Mouse (Mus musculus) cerebral cortex, adult 2 months (tissue): ENCODE results near the gene Gmds.

Experiments used
- WGBS: fragments of 180-500 bp; shearing (Covaris S2); methylation state at CpG from one replicate; pipeline ENCODE4 v1.1.7; 2018; 5-methylcytosine and 5-hydroxymethylcytosine counted together

Gmds gene

DNA sequence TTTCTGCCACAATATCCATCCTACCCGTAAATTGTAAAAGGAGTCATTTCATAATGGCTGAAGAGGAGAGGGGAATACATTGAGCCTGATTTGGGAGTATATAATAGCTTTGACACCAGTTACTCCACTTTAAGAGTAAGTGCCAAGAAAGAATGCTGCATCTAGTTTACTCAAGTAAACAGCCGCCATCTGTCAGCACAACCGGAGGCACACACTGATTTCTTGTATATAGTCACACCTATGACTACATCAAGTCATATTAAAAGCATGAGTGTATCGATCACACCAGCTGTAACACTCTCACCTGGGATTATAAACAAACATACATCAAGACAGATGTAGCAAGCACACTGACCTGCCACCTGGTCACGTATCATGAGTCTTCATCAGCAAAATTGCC lies 473.8 kb downstream of the Gmds start:
- 81% methylated on average over 5 of the region's 5 CpGs for WGBS

DNA sequence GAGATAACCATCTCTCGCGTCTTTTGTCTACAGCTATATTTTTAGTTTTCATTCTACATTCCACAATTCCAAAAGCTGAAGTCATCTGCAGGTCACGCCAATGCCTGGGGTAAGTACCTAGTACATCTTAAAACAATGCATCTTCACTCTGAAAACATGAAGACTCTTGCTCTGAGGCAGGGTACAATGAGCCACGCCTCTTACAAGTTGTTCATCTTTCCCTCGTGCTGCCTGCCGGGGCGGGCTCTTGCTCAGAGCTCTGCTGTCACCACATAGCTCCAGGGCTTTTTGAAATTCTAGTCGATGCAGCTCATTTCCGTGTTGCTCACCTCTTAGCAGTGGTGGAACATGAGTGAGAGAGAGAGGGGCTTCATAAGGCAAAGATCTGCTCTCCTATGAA lies 475.1 kb downstream of the Gmds start:
- WGBS: 84% methylated on average over 9 of the region's 9 CpGs

DNA sequence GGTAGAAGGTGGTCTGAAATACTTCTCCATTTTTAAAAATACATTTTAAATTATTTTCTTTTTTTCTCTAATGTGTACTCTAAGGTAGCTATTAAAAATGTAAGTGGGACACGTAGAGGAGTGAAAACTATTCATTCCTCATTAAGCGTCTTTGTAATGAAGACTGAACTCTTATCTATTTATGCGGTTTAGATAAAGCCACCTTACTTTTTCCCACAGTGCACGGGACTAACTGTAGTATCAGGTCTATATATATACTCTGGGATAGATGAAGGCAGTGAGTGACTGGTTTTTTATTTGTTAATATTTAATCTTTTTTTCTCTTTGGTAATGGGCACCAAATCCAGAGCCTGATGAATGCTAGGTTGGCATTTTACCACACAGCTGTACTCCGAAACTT lies 478.3 kb downstream of the Gmds start:
- 96% methylated on average over 5 of the region's 5 CpGs for WGBS

DNA sequence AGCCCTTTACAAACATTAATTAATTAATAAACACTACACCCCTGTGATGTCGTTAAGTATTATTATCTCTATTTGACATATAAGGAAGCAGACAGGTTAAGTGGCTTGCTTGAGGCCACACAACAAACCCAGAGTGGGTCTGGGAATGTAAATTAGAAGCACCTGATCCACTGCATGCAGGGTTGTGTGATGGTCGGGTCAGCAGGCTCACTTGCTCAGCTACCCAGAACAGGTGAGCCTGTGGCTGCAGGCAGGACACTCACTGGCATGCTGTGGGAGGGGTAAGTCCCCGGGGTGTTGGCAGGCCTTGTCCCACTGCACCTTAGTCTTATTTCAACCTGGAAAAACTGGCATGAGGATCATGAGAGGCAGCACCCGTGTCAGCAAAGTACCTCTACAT lies 484.5 kb downstream of the Gmds start:
- 88% methylated on average over 4 of the region's 4 CpGs for WGBS

DNA sequence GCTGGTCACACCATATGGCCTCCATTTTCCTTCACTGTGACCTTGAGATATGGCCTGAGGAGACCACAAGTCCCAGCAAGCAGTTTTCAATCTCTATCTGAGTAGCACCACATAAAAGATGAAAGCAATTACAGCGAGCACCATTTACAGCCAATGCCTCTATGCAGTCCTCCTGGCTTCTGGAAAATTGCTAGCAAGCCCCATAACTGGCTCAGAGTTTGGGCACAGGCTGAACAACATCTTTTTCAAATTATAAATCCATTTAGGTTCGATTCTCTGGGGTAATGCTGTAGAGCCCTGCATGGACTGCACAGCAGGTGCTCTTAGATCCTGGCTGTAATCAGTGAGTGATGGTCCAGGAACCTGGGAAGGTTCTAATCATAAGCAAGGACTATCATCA lies 485.0 kb downstream of the Gmds start:
- WGBS: 58% methylated on average over 2 of the region's 2 CpGs

DNA sequence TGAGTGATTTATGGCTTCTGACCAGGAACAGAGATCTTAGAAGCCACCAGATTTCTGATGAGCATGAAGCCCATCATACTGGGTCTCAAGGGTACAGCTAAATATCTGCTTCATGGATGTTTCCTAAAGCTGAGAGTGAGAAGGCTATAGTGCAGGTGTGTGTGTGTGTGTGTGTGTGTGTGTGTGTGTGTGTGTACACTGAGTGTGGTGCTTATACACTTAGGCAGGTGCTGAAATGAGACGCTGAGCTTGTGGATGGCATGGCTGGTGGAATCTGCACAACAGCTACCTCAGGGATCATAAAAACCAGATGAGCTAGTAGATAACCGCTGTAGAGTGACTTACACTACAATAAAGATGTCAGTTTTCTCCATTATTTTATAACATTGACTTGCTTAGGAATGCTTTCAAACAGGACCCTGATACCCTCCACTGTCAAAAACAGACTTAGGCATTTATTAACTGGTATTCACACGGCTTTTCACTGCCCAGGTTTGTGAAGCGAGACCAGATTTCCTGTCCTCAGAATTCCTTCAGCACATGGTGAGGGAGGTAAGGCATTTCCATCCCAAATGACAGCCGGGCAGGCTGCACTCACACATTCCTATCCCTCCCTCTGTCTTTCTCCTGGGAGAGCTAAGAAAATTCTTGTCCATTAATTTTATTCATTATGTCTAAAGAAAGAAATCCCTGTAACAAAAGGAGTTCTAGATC lies 489.1 kb downstream of the Gmds start:
- WGBS: 81% methylated on average over 5 of the region's 5 CpGs

DNA sequence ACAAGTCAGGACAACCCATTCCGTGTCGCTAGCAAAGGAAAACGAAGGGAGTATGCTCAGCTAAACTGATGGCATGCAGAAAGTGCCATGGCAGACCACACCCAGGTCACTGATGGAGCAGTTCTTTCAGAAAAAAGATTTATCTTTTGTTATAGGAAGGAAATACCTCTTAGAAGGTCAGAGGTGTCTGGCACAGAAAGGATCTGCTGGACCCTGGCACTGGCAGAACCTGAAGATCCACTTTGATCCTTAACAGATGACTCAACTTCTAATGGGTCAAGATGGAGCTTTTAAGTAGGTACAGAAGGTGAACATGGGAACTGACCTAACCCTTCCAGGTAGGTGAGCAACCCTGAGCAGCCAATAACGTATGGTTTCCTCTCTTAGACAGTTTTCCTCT lies 502.7 kb downstream of the Gmds start:
- 90% methylated on average over 4 of the region's 4 CpGs for WGBS

DNA sequence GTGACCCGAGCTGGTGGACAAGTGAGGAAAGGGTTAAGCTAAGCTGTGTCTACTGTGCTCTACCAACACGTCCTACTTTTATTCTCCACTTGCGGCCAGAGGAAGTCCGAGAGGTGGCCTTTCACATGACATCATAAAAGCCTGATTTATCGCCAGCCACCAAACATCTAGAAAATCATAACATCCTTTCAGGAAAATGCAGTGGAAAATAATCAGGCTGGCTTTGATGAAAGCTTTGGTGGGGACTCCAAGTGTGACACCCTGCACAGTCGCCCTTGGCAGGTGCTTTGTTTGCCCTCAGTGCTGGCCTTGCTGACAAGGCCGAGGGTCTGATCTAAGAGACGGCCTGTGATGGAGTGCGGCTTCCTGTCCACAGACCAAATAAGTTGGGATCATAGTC lies 508.2 kb downstream of the Gmds start:
- WGBS: 66% methylated on average over 9 of the region's 9 CpGs

DNA sequence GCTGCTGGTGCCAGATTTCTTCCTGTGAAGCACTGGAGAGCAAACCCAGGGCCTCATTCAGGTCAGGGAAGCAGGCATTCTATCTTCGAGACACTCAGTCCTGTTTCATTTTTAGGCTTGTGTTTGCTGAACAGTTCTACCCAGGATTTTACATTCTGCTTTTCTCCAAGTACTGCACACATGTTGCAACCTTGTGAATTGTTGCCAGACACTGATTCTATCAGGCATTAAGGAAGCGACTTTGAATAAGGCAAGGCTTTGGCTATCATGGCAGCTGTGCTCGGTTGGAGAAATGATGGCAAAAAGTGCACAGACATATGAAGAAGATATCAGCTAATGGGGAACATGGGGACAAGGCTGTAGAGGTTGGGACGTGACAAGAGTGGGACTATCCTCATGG lies 510.1 kb downstream of the Gmds start:
- WGBS: 81% methylated on average over 4 of the region's 4 CpGs

DNA sequence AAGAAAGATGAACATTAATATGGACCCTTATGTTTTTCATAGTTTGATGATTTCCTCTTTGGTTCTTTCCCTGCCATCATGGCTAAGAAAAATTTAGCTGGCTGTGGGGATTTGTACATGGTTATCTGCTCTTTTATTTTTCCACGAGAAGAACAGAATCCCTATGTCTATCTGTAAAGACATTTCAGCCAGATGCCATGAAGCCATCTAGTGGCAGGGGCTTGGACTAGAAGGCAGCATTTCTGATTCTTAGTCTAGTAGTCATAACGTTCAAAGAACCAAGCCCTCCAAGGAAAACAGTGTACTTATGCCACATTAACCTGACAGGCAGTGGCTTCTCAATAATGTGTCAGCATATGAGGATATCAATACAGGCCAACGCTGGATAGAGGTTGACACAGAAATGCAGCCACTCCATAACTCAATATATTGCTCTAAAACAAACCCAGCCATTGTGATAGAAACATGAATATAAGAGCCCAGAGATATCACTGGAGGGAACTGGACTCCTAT lies 510.7 kb downstream of the Gmds start:
- 62% methylated on average over 3 of the region's 3 CpGs for WGBS

DNA sequence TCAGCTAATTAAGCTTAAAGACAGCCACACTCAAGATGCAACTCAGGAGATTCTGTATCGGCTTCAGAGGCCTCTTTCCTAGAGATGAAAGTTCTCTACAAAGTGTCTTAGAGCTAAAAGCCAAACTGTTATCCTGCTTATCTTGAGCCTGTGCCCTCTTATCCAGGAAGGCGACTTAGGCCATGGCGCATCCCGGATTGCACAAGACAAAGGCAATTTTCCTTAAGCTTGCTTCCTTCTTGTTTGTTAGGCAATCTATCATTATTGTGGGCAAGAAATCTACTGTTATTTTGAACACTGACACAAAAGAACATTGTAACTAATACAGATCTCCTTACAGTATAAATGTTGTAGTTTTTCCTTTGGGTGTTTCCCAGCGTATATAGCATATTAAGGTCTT lies 511.4 kb downstream of the Gmds start:
- 80% methylated on average over 5 of the region's 5 CpGs for WGBS

DNA sequence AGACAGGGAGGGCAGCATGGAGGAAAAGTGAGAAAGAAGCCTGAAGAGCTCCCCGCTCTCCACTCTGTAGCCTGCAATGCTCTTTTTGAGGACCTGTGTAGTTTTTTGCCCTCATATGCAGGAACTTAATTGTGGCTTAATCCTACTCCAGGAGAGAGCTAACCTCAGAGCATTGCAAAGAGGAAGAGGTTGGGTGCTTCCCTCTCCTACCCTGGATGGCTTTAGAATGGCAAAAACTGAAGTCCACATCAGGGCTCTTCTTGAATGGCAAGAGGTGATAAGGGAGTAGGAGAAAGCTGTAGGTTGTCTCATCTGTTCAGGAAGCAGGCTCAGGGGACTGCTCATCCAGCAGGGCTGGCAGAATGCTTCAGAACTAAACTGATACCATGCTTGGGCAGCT lies 513.4 kb downstream of the Gmds start:
- 92% methylated on average over 1 of the region's 1 CpGs for WGBS

DNA sequence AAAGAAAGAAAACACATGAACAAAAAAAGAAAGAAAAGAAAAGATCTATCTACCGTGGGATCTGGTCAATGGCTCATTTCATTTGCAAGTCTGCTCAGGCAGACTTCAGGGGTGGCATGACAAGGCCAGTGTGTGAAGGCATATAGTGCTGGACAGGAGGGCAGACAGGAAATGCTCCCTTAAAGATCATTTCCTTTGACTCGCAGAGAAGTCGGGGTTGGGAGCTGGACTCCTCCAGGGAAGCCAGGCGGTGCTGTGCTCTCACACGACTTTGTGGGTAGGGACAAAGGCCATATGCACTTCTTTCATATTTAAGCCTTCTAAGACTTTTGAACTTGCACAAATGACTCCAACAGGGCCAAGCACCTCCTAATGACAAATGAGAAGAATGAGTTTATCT lies 515.2 kb downstream of the Gmds start:
- 70% methylated on average over 5 of the region's 5 CpGs for WGBS

DNA sequence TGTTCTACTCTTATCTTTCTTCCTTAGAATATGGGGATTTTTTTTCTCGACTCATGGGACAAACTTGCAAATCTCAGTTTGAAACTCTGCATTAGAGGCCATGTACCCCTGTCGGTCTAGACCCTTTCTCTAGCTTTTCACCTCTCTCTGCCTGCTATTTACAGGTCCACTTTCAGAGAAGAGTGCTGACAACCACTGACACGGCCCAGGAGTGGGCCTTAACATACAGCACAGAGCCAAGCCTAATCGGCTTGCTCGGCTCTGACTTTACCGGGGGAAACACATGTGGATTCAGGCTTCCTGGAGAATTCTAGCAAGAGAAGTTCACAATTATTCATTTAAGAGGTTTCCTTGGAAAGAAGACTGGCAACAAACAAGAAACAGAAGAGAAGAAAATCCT lies 517.5 kb downstream of the Gmds start:
- 59% methylated on average over 6 of the region's 6 CpGs for WGBS

DNA sequence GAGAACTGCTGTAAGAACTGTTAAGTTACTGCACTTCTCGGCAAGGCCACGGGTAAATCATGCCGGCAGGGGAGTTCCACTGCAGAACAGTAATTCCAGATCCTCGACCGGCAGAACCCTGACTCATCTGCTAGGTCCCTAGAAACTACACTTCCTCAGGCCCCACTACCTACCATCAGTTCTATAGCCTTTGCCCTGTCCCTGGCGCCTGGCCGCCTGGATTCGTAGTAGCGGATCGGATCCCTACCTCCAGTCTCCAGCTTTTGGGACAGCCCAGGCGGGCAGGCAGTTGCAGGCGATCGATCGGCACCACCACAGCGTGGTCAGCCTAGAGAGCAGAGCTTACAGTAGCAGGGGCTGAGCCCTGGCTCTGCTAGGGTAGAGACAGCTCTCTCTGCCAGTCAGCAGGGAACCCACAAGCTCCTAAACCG lies 517.9 kb downstream of the Gmds start:
- 31% methylated on average over 16 of the region's 16 CpGs for WGBS

DNA sequence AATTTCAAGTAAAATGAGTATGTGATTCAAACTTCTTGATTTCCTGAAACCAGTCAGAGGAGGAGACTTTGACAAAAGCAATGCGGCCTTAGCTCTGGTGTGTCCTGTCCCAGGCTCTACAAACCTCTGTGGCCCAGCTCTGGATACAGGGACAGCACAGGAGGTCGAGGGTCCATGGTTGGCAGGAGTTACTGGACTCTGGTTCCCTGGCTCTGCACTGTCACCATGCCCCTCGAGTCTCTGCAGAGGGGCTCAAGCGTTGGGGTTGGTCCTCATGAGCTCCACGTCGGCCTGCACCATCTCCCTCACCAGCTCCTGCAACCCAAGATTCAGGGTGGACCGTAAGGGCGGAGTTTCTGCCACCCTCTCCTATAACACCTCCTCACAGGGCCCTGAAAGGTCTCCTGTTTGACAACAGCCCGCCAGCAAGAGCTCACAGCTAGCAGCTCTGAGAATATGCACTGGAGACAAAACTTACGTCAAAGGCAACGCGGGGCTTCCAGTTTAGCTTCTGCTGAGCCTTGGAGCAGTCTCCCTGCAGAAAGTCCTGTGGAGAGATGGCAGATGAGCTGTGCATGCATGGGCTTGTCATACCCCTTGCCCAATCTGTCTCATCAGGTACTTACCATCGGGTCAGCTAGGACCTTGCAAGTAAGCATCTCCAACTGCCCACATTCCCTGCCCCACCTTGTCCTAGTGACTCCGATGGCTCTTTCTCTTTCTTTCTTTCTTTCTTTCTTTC lies 518.7 kb downstream of the Gmds start:
- WGBS: 64% methylated on average over 14 of the region's 14 CpGs

DNA sequence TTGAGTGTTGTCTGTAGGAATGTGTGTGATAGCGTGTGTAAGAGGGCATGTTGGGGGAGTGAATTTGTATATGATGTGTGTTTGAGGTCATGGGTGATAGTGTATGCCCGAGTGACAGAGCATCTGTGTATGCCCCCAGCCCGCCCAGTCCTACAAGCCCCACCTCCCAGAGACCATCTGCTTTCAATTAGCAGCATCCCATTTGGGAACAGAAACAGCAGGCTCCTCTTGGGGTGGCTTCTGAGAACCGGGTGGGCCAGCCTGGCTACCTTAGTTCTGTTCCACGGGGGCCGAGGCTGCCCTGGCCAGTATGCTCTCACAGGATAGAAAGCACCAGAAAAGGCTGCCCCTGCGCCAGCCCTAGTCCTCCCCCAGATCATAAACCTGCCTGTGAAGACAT lies 520.2 kb downstream of the Gmds start:
- 71% methylated on average over 7 of the region's 7 CpGs for WGBS

DNA sequence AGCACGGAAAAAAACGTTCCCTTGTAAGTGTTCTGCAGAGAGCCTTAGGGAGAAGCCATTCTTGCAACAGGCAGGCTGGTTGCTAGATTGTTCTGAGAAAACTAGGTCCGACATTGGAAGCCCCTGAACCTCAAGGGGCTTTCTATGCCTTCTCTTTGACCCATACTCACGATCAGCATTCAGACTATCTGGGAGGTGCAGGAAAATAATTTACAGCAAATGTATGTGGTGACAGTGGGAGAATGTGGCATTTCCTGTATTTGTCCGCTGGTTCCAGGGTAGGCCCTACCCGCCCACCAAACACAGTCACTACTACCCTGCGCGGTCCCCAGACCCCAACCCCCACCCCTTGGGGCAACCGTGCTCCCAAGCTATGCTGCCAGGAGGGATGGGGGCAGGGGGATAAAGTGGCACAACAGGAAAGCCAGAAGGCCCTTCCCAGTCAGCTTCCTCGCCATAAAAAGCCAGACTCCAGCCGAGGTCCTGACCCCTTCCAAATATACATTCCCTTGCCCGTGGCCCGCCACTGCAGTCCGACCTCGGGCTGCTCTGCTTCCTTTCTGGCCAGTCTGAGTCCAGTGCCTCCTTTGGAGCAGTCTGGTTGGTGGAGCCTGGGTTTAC lies 523.0 kb downstream of the Gmds start:
- 67% methylated on average over 15 of the region's 15 CpGs for WGBS

DNA sequence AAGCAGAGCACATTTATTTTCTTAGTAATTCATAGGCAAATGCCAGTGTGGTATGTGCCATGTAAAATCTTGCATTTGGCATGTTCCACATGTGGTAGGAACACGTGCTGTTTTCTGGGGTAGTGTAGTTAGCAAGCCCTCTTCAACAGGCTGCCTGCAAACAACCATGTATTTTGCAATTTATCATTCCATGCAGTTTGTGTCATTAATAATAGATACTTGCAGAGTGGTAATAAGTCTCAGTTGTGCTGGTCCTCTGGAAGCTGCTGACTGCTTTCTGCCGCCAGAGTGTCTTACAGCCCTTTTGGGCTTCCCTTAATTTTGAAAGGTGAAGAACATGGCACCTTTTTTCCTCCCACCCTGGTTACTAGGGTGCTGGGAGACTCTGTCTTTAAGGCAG lies 525.8 kb downstream of the Gmds start:
- 82% methylated on average over 2 of the region's 2 CpGs for WGBS

DNA sequence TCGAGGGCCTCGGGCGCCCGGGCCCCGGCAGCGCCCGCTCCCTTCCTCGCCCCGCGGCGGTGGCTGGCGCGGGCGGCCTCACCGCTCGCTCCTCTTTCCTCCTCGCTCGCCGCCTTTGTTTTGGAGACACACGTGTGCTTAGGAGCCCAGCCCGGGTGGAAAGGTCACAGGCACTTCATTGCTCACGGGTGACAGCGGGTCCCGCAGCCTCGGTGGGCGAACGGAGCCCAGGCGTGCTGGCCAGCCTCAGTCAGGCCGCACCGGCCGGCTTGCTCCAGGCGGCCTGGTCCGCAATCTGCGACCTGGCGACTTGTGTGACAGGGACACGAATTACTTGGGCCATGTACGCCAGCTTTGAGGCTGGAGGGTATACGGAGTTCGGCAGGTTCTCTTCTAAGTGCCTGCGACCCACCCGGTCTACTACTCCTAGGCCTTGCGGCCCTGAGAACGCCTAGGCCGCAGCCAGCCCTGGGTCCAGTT lies 527.0 kb downstream of the Gmds start:
- whole genome bisulfite sequencing: 49% methylated on average over 44 of the region's 44 CpGs

DNA sequence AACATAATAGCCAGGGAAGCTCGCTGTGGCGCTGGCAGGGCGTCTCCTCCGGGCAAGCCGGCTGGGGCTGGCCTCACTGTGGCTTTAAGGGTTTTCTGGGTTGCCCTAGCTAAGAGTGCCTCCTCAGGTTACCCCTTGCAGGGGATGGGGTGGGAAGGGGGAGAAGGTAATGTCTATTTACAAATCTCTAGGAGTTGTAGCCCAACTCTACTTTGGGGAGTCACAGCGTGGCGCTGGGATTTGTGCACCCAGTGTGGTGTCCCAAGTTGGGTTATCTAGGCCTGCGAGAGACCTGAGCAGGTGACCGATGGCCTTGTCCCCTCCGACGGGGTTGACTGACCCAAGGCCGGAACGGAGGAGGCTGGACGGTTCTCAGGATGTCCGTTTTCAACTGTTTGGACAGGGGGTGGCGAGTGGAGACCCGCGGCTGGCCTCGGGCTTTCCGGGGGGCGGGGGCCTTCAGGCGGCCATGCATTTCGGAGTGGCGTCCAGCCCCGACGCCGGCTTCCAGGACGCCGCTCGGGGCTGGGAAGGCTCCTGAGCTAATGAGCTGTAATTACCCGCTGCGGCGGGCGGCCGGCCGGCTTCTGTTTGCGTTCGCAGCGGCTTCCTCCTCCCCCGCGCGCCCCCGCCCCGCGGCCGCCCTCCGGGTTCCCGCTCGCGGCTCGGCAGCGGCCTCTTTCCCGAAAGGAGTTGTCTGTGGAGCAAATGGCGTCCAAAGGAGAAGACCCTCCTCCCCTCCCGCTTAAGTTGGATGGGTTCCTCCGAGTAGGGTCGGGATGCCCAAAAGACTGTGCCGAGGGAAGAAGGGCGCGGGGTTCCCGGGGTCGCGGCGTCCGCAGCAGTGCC lies 527.6 kb downstream of the Gmds start:
- 4% methylated on average over 64 of the region's 65 CpGs for WGBS

DNA sequence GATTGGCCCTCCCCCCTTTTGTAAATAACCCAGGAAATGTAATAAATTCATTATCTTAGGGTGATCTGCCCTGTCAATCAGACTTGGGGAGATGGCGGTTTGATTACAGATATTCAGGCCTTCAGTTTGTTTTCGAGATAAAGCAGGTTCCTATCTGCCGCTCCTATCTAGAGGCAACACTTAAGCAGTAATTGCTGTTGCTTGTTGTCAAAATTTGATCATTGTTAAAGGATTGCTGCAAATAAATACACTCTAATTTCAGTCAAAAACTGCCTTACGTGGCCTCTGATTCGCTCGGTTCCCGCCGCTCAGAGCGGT lies 528.2 kb downstream of the Gmds start:
- 31% methylated on average over 9 of the region's 9 CpGs for WGBS
